Mouse (Mus musculus) liver, postnatal 0 days (tissue): ENCODE data around the gene Plcd3.

Experiments
- CTCF ChIP-seq: sonication (generic); IDR thresholded peaks from 2 replicates; pipeline ENCODE4 v1.5.1; 2016; ENCODE audit warnings: antibody characterized with exemption, low read depth
- EP300 ChIP-seq: IDR thresholded peaks from 2 replicates; pipeline ENCODE4 v1.6.1; 2016; ENCODE audit warnings: antibody characterized with exemption, low read depth, mild to moderate bottlenecking

- TF ChIP-seq CTCF = no peak
- TF ChIP-seq EP300 = no peak
Observed at GRCm38 (mm10) chr11:103050153-103050552, 51.3 kb downstream of the Plcd3 start.
